Mouse (Mus musculus) midbrain, embryonic 15.5 days (tissue): ENCODE results near the gene B230217C12Rik. TPM values are rescaled to one million over a fixed set of nuclear protein-coding genes. Genes with fewer than 3 reads are reported as not detected.
"Not testable (repeated sequence)": the region's sequence is repeated elsewhere in the genome, so short reads cannot be mapped to it uniquely, and the experiment has no call there.

Source experiments
- ATAC-seq: fragments of 200-750 bp; cut with Nextera tagmentation; replicated peaks from 2 replicates; pipeline ENCODE4 v1.8.0; 2017; ENCODE audit warnings: moderate TSS enrichment
- H3K27ac ChIP-seq: fragments of 300-500 bp; sonication (generic); 2 replicates; pipeline ENCODE4 v1.5.1; 2015; ENCODE audit warnings: mild to moderate bottlenecking, inconsistent platforms
- H3K27me3 ChIP-seq: fragments of 300-500 bp; sonication (generic); replicated peaks from 2 replicates; pipeline ENCODE4 v1.6.1; 2015; ENCODE audit warnings: inconsistent platforms
- H3K36me3 ChIP-seq: fragments of 300-500 bp; sonication (generic); replicated peaks from 2 replicates; pipeline ENCODE4 v1.6.1; 2015; ENCODE audit warnings: inconsistent platforms
- H3K4me1 ChIP-seq: fragments of 300-500 bp; sonication (generic); 2 replicates; pipeline ENCODE4 v1.6.1; 2015; ENCODE audit warnings: inconsistent platforms
- H3K4me2 ChIP-seq: fragments of 300-500 bp; sonication (generic); 2 replicates; pipeline ENCODE4 v1.6.1; 2015; ENCODE audit warnings: inconsistent platforms, mild to moderate bottlenecking, moderate library complexity
- H3K4me3 ChIP-seq: fragments of 300-500 bp; sonication (generic); 2 replicates; pipeline ENCODE4 v1.5.1; 2015; ENCODE audit warnings: mild to moderate bottlenecking, inconsistent platforms
- H3K9ac ChIP-seq: fragments of 300-500 bp; sonication (generic); 2 replicates; pipeline ENCODE4 v1.6.1; 2015; ENCODE audit warnings: mild to moderate bottlenecking, inconsistent platforms
- H3K9me3 ChIP-seq: fragments of 300-500 bp; sonication (generic); 2 replicates; pipeline ENCODE4 v1.6.1; 2016; ENCODE audit warnings: inconsistent platforms
- WGBS: fragments of 180-500 bp; shearing (Covaris S2); methylation state at CpG from one replicate; pipeline ENCODE4 v1.1.7; 2015; ENCODE audit warnings: mixed read lengths; 5-methylcytosine and 5-hydroxymethylcytosine counted together
- polyA plus RNA-seq: library from polyadenylated mRNA; unstranded; fragments of >200 nt; fragmentation: Nextera tagmentation; extraction: Ambion mirVana; gene quantifications from 2 replicates; pipeline ENCODE4 v1.2.1, GENCODE M21; 2015

Gene B230217C12Rik
- polyA plus RNA-seq, 1 experiment from 2014 or later, result 33.8 TPM

GRCm38 (mm10) chr11:97855473-97855872 is 14.9 kb downstream of the B230217C12Rik start:
- H3K9ac ChIP-seq, result no peak overlapping the region
- H3K36me3 ChIP-seq, result no peaks in the 10 kb centered on the region
- no peak overlapping the region for H3K4me3 ChIP-seq
- no peak overlapping the region for H3K27ac ChIP-seq
- no peaks in the 10 kb centered on the region for H3K4me1 ChIP-seq
- WGBS, result 97% methylated on average over 2 of the region's 2 CpGs
- ATAC-seq, result no peak
- no peak overlapping the region for H3K4me2 ChIP-seq
- H3K27me3 ChIP-seq, result no peaks in the 10 kb centered on the region
- no peaks in the 10 kb centered on the region for H3K9me3 ChIP-seq

GRCm38 (mm10) chr11:97862148-97862547 is 21.6 kb downstream of the B230217C12Rik start:
- 84% methylated on average over 2 of the region's 2 CpGs for WGBS
- ATAC-seq, result no peak
- Histone ChIP-seq H3K9ac (no peak overlapping the region), H3K9me3 (no peaks in the 10 kb centered on the region), H3K4me1 (no peaks in the 10 kb centered on the region), H3K4me2 (no peak overlapping the region), H3K36me3 (no peaks in the 10 kb centered on the region), H3K27me3 (no peaks in the 10 kb centered on the region), H3K4me3 (no peak overlapping the region), H3K27ac (no peak overlapping the region)

- WGBS, result 89% methylated on average over 5 of the region's 5 CpGs
- H3K27me3 ChIP-seq, result no peaks in the 10 kb centered on the region
- no peak overlapping the region for H3K27ac ChIP-seq
- H3K9me3 ChIP-seq, result no peaks in the 10 kb centered on the region
- H3K4me2 ChIP-seq, result no peak overlapping the region
- H3K4me3 ChIP-seq, result no peak overlapping the region
- no peaks in the 10 kb centered on the region for H3K4me1 ChIP-seq
- H3K36me3 ChIP-seq, result no peaks in the 10 kb centered on the region
- ATAC-seq, result no peak
- H3K9ac ChIP-seq, result no peak overlapping the region
Measured at GRCm38 (mm10) chr11:97865421-97865820, 24.8 kb downstream of the B230217C12Rik start.

- no peak overlapping the region for H3K27ac ChIP-seq
- no peak overlapping the region for H3K9ac ChIP-seq
- no peaks in the 10 kb centered on the region for H3K9me3 ChIP-seq
- H3K36me3 ChIP-seq, result no peaks in the 10 kb centered on the region
- H3K4me2 ChIP-seq, result no peak overlapping the region
- no peak for ATAC-seq
- no peaks in the 10 kb centered on the region for H3K4me1 ChIP-seq
- H3K4me3 ChIP-seq, result no peak overlapping the region
- 92% methylated on average over 3 of the region's 3 CpGs for WGBS
- no peaks in the 10 kb centered on the region for H3K27me3 ChIP-seq
Measured at GRCm38 (mm10) chr11:97866091-97866888, 25.7 kb downstream of the B230217C12Rik start.

GRCm38 (mm10) chr11:97867591-97867990 is 27.0 kb downstream of the B230217C12Rik start:
- H3K4me2 ChIP-seq, result no peak overlapping the region
- H3K27ac ChIP-seq, result no peak overlapping the region
- no peaks in the 10 kb centered on the region for H3K27me3 ChIP-seq
- no peak overlapping the region for H3K9ac ChIP-seq
- no peaks in the 10 kb centered on the region for H3K4me1 ChIP-seq
- no peaks in the 10 kb centered on the region for H3K36me3 ChIP-seq
- no peaks in the 10 kb centered on the region for H3K9me3 ChIP-seq
- H3K4me3 ChIP-seq, result no peak overlapping the region
- 91% methylated on average over 3 of the region's 3 CpGs for WGBS
- no peak for ATAC-seq

- not testable (repeated sequence) for H3K4me2 ChIP-seq, H3K4me1 ChIP-seq, ATAC-seq, H3K9me3 ChIP-seq, H3K9ac ChIP-seq, H3K4me3 ChIP-seq, H3K27me3 ChIP-seq, H3K27ac ChIP-seq, H3K36me3 ChIP-seq
- WGBS, result 83% methylated on average over 5 of the region's 5 CpGs
Measured at GRCm38 (mm10) chr11:97872378-97872777, 31.8 kb downstream of the B230217C12Rik start.

GRCm38 (mm10) chr11:97874396-97874795 is 33.8 kb downstream of the B230217C12Rik start:
- Histone ChIP-seq H3K4me1 (no peaks in the 10 kb centered on the region), H3K4me3 (no peak overlapping the region), H3K4me2 (no peak overlapping the region), H3K9ac (no peak overlapping the region), H3K27me3 (no peaks in the 10 kb centered on the region), H3K27ac (no peak overlapping the region), H3K36me3 (no peaks in the 10 kb centered on the region), H3K9me3 (no peaks in the 10 kb centered on the region)
- no peak for ATAC-seq
- 93% methylated on average over 1 of the region's 1 CpGs for WGBS

GRCm38 (mm10) chr11:97877341-97877740 is 36.8 kb downstream of the B230217C12Rik start:
- H3K36me3 ChIP-seq, result no peaks in the 10 kb centered on the region
- WGBS, result 84% methylated on average over 2 of the region's 2 CpGs
- H3K9me3 ChIP-seq, result no peaks in the 10 kb centered on the region
- H3K27me3 ChIP-seq, result no peaks in the 10 kb centered on the region
- H3K9ac ChIP-seq, result no peak overlapping the region
- ATAC-seq, result no peak
- H3K4me3 ChIP-seq, result no peak overlapping the region
- no peaks in the 10 kb centered on the region for H3K4me1 ChIP-seq
- H3K27ac ChIP-seq, result no peak overlapping the region
- no peak overlapping the region for H3K4me2 ChIP-seq

- 95% methylated on average over 4 of the region's 4 CpGs for WGBS
Measured at GRCm38 (mm10) chr11:97880362-97880761, 39.8 kb downstream of the B230217C12Rik start.

GRCm38 (mm10) chr11:97883542-97883917 is 43.0 kb downstream of the B230217C12Rik start:
- no peaks in the 10 kb centered on the region for H3K27me3 ChIP-seq
- no peaks in the 10 kb centered on the region for H3K36me3 ChIP-seq
- peak overlapping the region; percentile 73 for H3K4me2 ChIP-seq
- peak; percentile 57 for ATAC-seq
- H3K9ac ChIP-seq, result peak overlapping the region; percentile 46
- WGBS, result 3% methylated on average over 26 of the region's 26 CpGs
- no peaks in the 10 kb centered on the region for H3K4me1 ChIP-seq
- H3K9me3 ChIP-seq, result no peaks in the 10 kb centered on the region
- peak overlapping the region; percentile 66 for H3K4me3 ChIP-seq
- H3K27ac ChIP-seq, result peak overlapping the region; percentile 90

More at GRCm38 (mm10) chr11:97880362-97880761, 39.8 kb downstream of the B230217C12Rik start:
- Histone ChIP-seq H3K27ac (no peak overlapping the region), H3K9me3 (no peaks in the 10 kb centered on the region), H3K27me3 (no peaks in the 10 kb centered on the region), H3K4me2 (no peak overlapping the region), H3K4me3 (no peak overlapping the region), H3K4me1 (no peaks in the 10 kb centered on the region), H3K9ac (no peak overlapping the region), H3K36me3 (no peaks in the 10 kb centered on the region)
- no peak for ATAC-seq

GRCm38 (mm10) chr11:97883918-97884600 is 43.5 kb downstream of the B230217C12Rik start, which contains the start of gene Fbxo47:
Fbxo47 (minus strand) TSS chr11:97884154.
- peak; percentile 96 for ATAC-seq
- H3K27me3 ChIP-seq, result no peaks in the 10 kb centered on the region
- H3K9me3 ChIP-seq, result no peaks in the 10 kb centered on the region
- peak within 1 kb of the TSS; percentile 90 for H3K27ac ChIP-seq
- under 1% methylated on average over 37 of the region's 37 CpGs for WGBS
- H3K4me3 ChIP-seq, result peak within 1 kb of the TSS; percentile 66
- H3K4me2 ChIP-seq, result peak within 1 kb of the TSS; percentile 73
- no peaks in the 10 kb centered on the region for H3K4me1 ChIP-seq
- no peaks in the 10 kb centered on the region for H3K36me3 ChIP-seq
- peak within 1 kb of the TSS; percentile 46 for H3K9ac ChIP-seq

- Histone ChIP-seq H3K9ac (peak overlapping the region; percentile 41; the same call in 1 of the 2 replicates), H3K36me3 (no peaks in the 10 kb centered on the region), H3K4me2 (peak overlapping the region; percentile 73), H3K4me3 (peak overlapping the region; percentile 66), H3K27ac (peak overlapping the region; percentile 90), H3K4me1 (no peaks in the 10 kb centered on the region), H3K9me3 (no peaks in the 10 kb centered on the region), H3K27me3 (no peaks in the 10 kb centered on the region)
- ATAC-seq, result no peak
- 28% methylated on average over 7 of the region's 7 CpGs for WGBS
Measured at GRCm38 (mm10) chr11:97884601-97885185, 44.1 kb downstream of the B230217C12Rik start.
